Mouse (Mus musculus) heart, postnatal 0 days (tissue): ENCODE results near the gene St6galnac4. TPM values are rescaled to one million over a fixed set of nuclear protein-coding genes. Genes with fewer than 3 reads are reported as not detected.

Source experiments
- ATAC-seq: fragments of 200-750 bp; cut with Nextera tagmentation; 2 replicates; pipeline ENCODE4 v1.8.0; 2017; ENCODE audit warnings: low read depth, moderate number of reproducible peaks, moderate library complexity; ENCODE audit not compliant: insufficient read depth
- DNase-seq: peaks from one replicate; pipeline ENCODE4 v3.0.0-alpha.2; 2016; ENCODE audit warnings: low spot score
- H3K27ac ChIP-seq: fragments of 300-500 bp; sonication (generic); 2 replicates; pipeline ENCODE4 v1.5.1; 2014; ENCODE audit warnings: low read depth, mild to moderate bottlenecking
- H3K27me3 ChIP-seq: fragments of 300-500 bp; sonication (generic); 2 replicates; pipeline ENCODE4 v1.6.1; 2014; ENCODE audit warnings: low read length, mixed read lengths; ENCODE audit not compliant: control insufficient read depth, insufficient read depth
- H3K36me3 ChIP-seq: fragments of 300-500 bp; sonication (generic); replicated peaks from 2 replicates; pipeline ENCODE4 v1.6.1; 2014; ENCODE audit warnings: low read length, mixed read lengths; ENCODE audit not compliant: control insufficient read depth, insufficient read depth
- H3K4me1 ChIP-seq: fragments of 300-500 bp; sonication (generic); 2 replicates; pipeline ENCODE4 v1.6.1; 2014; ENCODE audit warnings: antibody characterized with exemption; ENCODE audit not compliant: control insufficient read depth, insufficient read depth
- H3K4me2 ChIP-seq: fragments of 300-500 bp; sonication (generic); 2 replicates; pipeline ENCODE4 v1.6.1; 2014; ENCODE audit warnings: low read depth, mild to moderate bottlenecking, low read length, moderate library complexity
- H3K4me3 ChIP-seq: fragments of 300-500 bp; sonication (generic); 2 replicates; pipeline ENCODE4 v1.5.1; 2014; ENCODE audit warnings: low read depth, low read length
- H3K9ac ChIP-seq: fragments of 300-500 bp; sonication (generic); replicated peaks from 2 replicates; pipeline ENCODE4 v1.6.1; 2014; ENCODE audit warnings: low read depth, low read length, mixed read lengths
- H3K9me3 ChIP-seq: fragments of 300-500 bp; sonication (generic); replicated peaks from 2 replicates; pipeline ENCODE4 v1.6.1; 2016; ENCODE audit warnings: low read length; ENCODE audit not compliant: control insufficient read depth
- CTCF ChIP-seq: IDR thresholded peaks from 2 replicates; pipeline ENCODE4 v1.5.1; 2016; ENCODE audit warnings: antibody characterized with exemption, control low read depth, low read depth
- EP300 ChIP-seq: IDR thresholded peaks from 2 replicates; pipeline ENCODE4 v1.6.1; 2016; ENCODE audit warnings: antibody characterized with exemption, low read depth
- WGBS: fragments of 180-500 bp; shearing (Covaris S2); extraction: QIAGEN DNeasy Blood & Tissue Kit; methylation state at CpG from one replicate; pipeline ENCODE4 v1.1.7; 2014; 5-methylcytosine and 5-hydroxymethylcytosine counted together
- polyA plus RNA-seq: library from polyadenylated mRNA; unstranded; fragments of >200 nt; fragmentation: Nextera tagmentation; extraction: Ambion mirVana; gene quantifications from 2 replicates; pipeline ENCODE4 v1.2.1, GENCODE M21; 2015
- total RNA-seq: library from RNA; depleted of rRNA; stranded (reverse); fragments of >200 nt; gene quantifications from 2 replicates; pipeline ENCODE4 v1.2.3, GENCODE M21; 2014; ENCODE audit warnings: low replicate concordance

The St6galnac4 gene
- total and polyA plus RNA-seq, 2 experiments from 2014 or later: 25.5 to 25.7 TPM

GRCm38 (mm10) chr2:32547964-32548739 is 38.7 kb upstream of the St6galnac4 start:
- Histone ChIP-seq H3K4me3 (no peak overlapping the region), H3K4me2 (no peak overlapping the region), H3K9me3 (no peaks in the 10 kb centered on the region), H3K27ac (peak overlapping the region; percentile 24; the same call in 1 of the 2 replicates), H3K36me3 (no peaks in the 10 kb centered on the region), H3K4me1 (peaks cover 34% of the 10 kb centered on the region), H3K9ac (no peak overlapping the region), H3K27me3 (no peaks in the 10 kb centered on the region)
- no peak for ATAC-seq
- WGBS: 81% methylated on average over 7 of the region's 7 CpGs
- TF ChIP-seq EP300: no peak
- no peak for TF ChIP-seq CTCF
- peak; percentile 48 for DNase-seq

GRCm38 (mm10) chr2:32549171-32549570 is 37.7 kb upstream of the St6galnac4 start:
- no peak for ATAC-seq

GRCm38 (mm10) chr2:32549764-32550163 is 37.1 kb upstream of the St6galnac4 start:
- Histone ChIP-seq H3K4me3 (no peak overlapping the region), H3K36me3 (no peaks in the 10 kb centered on the region), H3K4me2 (no peak overlapping the region), H3K4me1 (peaks cover 33% of the 10 kb centered on the region), H3K27me3 (no peaks in the 10 kb centered on the region), H3K27ac (0 out of 2 replicates have a peak overlapping the region, but pooled peaks have one; percentile 2), H3K9me3 (no peaks in the 10 kb centered on the region), H3K9ac (no peak overlapping the region)
- peak; percentile 78 for ATAC-seq
- TF ChIP-seq EP300 (no peak), CTCF (no peak)
- DNase-seq: peak; percentile 38
- 29% methylated on average over 6 of the region's 6 CpGs for WGBS

More at GRCm38 (mm10) chr2:32549171-32549570, 37.7 kb upstream of the St6galnac4 start:
- no peaks in the 10 kb centered on the region for H3K27me3 ChIP-seq
- no peak for DNase-seq
- H3K9me3 ChIP-seq: no peaks in the 10 kb centered on the region
- no peak overlapping the region for H3K9ac ChIP-seq
- WGBS: 87% methylated on average over 9 of the region's 9 CpGs
- H3K4me1 ChIP-seq: peaks cover 33% of the 10 kb centered on the region
- no peak for TF ChIP-seq EP300
- TF ChIP-seq CTCF: no peak
- H3K36me3 ChIP-seq: no peaks in the 10 kb centered on the region
- no peak overlapping the region for H3K27ac ChIP-seq
- H3K4me2 ChIP-seq: no peak overlapping the region
- H3K4me3 ChIP-seq: no peak overlapping the region

- Histone ChIP-seq H3K4me3 (no peak overlapping the region), H3K27ac (no peak overlapping the region), H3K9me3 (no peaks in the 10 kb centered on the region), H3K27me3 (no peaks in the 10 kb centered on the region), H3K4me2 (no peak overlapping the region), H3K9ac (no peak overlapping the region), H3K4me1 (peaks cover 33% of the 10 kb centered on the region), H3K36me3 (no peaks in the 10 kb centered on the region)
- ATAC-seq: no peak
- TF ChIP-seq EP300: no peak
- no peak for TF ChIP-seq CTCF
- WGBS: 91% methylated on average over 5 of the region's 5 CpGs
- no peak for DNase-seq
Observed at GRCm38 (mm10) chr2:32551236-32551635, 35.7 kb upstream of the St6galnac4 start.

GRCm38 (mm10) chr2:32553592-32554148 is 33.2 kb upstream of the St6galnac4 start:
- no peak overlapping the region for H3K9ac ChIP-seq
- no peak for ATAC-seq
- H3K27me3 ChIP-seq: no peaks in the 10 kb centered on the region
- H3K4me2 ChIP-seq: no peak overlapping the region
- no peak overlapping the region for H3K4me3 ChIP-seq
- H3K4me1 ChIP-seq: peaks cover 13% of the 10 kb centered on the region
- no peaks in the 10 kb centered on the region for H3K9me3 ChIP-seq
- 56% methylated on average over 7 of the region's 7 CpGs for WGBS
- DNase-seq: no peak
- TF ChIP-seq CTCF: no peak
- TF ChIP-seq EP300: no peak
- H3K36me3 ChIP-seq: peaks cover 8% of the 10 kb centered on the region; the same call in 1 of the 2 replicates
- no peak overlapping the region for H3K27ac ChIP-seq
